Mouse (Mus musculus): ENCODE measurements around the gene Eva1b.

Gene Eva1b

DNA sequence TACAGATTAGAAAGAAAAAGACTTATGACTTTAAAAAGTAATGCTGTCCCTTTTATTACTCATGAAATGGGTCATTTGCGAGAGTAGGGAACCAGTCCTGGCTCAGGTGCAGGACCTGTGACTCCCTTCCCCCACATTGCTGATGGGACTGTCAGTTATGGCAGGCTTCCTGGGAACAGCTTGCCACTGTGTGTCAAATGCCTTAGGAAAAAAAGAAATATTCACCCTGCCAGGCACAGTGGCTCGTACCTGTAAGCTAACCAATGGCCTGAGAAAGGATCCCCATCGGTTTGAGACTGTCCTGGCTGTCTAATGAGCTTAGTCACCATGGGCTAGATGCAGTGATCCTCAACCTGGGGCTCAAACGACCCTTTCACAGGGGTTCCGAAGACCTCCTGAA lies 27.5 kb upstream of the Eva1b start:
- DNase-seq: peak; percentile 85 to 87

DNA sequence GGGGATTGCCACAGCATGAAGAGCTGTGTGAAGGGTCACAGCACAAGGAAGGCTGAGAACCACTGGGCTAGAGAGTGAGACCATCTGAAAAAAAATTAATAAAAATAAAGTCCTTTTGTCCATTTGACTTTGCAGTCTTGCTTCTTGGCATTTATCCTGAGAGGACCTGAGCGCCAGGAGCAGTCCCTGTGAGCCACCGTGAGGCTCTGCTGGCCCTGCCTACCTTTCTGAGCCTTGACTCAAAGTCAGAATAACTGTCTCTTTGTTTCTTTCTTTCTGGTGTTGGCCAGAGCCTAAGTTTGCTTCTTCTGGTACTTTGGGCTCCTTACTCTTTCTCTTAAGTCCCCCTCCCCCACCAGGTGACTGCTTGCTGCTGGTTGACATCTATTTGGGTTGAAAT lies 27.0 kb upstream of the Eva1b start:
- DNase-seq: peak; percentile 56 to 60

DNA sequence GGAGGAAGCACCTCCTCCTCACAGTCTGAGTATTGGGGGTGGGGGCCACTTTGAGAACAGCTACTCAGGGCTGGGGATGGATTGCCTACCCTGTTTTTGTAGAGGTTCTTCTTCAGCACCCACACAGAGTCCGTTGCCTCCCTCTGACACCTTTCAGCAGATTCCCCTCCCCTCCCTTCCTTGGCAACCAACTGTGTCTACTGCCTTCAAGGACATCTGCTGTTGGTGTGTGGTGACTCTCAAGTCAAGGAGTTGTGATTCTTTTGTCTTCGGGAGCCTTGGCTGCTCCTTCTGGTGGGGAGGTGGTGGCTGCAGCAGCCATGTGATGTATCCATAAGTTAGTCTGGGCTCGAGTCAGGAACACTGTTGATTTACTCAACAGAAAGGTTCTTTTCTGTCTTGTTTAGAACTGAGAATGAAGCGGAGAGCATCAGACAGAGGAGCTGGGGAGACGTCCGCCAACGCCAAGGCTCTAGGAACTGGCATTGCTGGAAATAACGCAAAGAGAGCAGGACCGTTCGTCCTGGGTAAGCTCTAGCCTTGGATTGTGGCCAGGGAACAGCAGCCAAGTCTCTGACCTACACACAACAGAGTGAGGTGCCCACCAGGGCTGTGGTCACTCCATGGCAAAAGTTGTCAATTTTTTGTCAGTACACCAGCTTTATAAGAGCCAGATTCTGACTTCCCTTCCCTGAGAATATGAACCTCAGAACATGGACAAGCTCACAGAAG lies 24.1 kb upstream of the Eva1b start:
- DNase-seq: peak; percentile 61 to 69

DNA sequence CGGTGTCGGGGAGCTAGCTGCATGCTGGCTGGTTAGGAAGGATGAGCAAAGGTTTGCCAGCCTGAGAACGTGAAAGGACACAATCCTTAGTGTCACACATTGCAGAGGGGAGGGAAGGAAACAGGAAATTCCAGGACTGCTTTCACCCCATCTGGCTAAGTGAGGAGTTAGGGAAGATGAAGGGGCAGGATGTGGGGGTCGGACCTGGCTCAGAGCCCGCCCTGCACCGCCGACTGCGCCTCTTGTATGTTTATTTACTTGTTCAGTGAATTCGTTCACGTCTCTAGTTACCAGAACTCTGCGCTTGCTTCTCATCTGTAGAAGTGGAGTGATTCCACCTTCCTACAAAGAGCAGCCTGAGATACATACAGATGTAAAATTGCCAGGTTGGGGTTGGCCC lies 17.0 kb upstream of the Eva1b start:
- no peak for DNase-seq

DNA sequence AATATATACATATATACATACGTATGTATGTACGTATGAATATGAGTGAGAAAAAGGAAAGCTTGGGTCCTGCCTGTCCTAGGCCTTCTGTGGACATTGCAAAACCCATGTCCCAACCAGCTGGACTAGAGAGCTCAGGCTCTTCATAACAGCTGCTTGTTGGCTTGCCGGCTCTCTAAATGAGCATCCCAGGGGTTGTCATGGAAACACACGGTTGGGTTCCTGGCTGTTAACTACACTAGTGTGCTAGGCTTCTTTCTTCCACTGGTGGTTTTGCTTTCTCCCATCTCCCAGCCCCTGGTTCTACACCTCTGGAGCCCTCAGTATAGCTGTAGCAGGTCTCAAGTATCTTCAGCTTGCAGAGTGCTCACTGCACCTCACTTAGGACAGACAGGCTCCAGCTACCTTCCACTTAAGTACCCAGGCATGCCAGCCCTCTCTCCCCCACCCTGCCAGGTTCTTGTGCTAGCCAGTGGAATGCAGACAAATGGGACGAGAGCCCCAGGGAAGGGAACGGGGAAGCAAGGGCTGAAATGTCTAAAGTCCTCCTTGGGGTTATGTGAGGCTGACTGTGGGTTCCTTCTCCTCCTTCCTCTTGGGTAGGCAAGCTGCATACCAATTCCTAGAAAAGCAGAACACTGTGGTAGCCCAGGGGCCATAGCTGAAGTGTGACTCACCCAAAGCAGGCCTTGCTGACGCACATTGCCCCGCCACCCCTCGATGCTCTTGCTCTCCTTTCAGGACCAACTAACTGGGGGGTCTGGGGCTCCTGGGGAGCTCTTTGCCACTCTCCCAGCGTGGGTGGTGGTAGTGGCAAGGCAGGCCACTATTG lies 16.0 kb upstream of the Eva1b start:
- DNase-seq: peak; percentile 76 to 84

DNA sequence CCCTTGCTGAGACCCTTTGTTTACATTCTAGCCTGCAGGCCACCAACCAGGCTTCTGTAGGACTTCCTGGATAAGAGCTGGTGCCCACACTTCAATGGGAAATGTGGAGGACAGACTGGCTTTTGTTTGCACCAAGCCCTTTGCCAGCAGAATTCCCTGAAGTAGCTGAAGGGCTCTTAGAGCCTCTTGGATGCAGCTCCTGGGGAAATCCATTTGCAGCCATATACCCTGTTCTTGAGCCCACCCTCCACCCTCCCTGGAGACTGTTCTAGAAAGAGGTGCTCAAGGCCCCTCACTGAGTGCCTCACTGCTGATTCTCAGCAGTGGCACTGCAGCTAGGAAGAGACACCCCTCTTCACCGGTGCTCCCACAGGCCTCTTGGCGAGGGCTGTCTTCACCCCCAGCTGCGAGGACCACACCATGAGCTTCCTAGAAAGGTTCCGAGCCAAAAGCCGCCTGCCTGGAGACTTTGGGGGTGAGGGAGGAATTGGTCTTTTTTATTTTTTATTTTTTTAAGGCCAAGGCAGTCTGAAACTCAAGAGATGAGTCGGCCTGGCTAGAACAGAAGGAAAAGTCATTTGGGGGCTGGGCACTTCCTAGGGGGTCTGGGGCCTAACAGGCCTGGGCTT lies 14.8 kb upstream of the Eva1b start:
- DNase-seq: no peak

DNA sequence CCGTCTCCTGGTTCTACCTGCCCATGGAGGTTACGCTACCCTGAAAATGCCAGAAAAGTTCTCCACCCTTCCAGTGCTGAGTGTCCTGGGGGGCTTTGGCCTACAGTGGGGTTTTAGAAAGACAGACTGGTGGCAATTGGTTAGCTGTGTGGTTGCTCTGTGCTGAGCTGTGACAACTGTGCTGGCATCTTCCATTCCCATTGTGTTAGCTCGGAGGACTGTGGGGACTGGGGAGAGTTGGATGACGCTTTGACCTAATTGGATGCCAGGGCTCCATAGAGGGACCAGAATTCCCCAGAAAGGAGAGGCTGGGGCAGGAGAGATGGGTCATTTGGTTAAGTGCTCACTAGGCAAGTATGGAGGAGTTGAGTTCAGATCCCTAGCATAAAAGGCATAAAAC lies 13.3 kb upstream of the Eva1b start:
- no peak for DNase-seq

DNA sequence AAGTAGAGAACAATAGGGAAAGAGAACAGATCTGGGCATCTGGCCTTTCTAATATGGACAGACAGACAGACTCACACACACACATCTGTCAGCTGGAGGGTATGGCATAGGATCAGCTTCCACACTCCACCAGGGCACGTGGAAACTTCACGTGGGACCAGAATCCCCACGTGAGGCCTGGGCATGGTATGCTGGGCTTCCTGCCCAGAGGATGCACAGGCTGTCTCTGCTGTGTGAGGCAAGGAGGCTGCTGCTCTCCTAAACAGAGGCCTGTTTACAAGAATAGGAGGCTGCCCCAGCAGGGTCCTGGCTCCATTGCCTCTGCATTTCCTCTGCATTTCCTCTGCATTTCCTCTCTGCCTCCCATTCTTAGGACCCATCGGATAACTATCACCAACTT lies 12.9 kb upstream of the Eva1b start:
- DNase-seq: no peak

DNA sequence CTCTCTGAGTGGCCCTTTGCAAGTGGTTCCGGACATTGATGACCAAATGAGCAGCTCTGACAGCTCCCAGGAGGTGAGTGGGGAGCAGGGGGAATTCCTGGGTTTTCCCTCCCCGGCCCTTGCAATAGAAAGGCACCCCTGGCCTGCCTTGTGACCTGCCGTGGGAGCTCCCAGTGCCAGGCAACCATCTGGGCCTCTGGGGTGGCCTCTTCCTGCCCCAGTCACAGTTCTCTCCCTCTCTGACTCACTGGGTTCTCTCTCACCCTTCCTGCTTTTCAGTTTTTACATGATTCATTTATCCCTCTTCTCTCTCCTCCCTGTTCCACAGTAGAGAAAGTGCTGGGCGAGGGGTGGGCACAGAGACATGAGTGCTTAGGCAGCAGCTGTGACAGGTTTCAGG lies 9.8 kb upstream of the Eva1b start:
- DNase-seq: no peak

DNA sequence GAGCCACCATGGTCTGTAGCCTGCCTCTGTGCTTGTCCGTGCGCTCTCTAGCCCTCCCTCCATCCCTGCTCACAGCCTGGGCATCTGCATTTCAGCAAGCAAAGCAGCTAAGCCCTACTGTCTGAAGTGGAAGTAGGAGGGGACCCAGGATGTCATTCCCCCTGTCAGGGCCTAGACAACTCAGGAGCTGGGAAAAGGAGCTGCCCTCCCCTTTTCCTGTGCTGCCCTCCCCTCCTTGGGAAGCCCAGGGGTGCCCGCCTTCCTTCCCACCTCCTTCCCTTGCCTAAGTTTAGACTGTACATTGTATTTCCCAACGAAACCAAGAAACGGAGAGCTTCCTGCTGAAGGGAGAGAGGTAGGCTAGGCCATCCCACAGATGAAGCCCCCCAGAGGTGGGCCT lies 6.5 kb upstream of the Eva1b start:
- no peak for DNase-seq

DNA sequence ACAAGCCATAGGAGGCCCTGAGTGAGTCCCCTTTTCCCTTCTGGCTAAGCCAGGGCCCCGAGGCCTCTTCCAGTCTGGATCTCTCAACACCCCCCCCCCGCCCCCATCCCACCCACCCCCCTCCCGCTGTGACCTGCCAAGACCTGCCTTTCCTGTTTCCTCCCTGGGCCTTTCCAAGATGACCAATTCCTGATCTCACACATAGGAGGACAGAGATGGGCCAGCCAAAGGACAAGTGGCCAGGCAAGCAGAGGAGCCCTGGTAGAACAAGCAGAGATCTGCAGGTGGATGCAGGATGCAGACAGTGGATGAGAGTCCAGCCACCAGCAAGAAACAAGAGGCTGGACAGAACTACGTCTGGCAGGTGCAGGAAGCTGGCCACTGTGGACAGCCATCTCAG lies 2.1 kb upstream of the Eva1b start:
- DNase-seq: no peak

DNA sequence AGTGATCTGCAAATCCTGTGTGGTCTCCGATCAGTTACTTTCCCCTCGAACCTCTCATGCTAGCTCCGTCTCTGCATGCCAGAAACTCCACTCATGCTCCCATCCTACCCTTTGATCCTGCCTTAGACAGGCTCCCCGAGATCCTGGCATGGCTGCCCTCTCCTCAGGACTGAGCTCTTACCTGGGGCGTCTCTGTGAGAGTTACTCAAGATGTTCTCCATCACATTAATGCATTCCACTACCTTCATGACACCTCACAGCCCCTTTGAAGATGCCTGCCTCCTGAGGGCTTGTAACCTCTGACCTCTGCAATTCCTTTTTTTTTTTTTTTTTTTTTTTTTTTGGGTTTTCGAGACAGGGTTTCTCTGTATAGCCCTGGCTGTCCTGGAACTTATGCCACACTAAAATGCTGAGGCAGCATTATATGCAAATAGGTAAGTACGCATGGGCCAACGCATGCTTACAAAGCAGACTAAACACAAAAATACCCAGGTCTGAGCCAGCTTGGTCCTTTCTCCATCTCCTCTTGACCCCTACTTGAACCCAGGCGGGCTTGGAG lies 491 bp upstream of the Eva1b start:
- no peak for DNase-seq

DNA sequence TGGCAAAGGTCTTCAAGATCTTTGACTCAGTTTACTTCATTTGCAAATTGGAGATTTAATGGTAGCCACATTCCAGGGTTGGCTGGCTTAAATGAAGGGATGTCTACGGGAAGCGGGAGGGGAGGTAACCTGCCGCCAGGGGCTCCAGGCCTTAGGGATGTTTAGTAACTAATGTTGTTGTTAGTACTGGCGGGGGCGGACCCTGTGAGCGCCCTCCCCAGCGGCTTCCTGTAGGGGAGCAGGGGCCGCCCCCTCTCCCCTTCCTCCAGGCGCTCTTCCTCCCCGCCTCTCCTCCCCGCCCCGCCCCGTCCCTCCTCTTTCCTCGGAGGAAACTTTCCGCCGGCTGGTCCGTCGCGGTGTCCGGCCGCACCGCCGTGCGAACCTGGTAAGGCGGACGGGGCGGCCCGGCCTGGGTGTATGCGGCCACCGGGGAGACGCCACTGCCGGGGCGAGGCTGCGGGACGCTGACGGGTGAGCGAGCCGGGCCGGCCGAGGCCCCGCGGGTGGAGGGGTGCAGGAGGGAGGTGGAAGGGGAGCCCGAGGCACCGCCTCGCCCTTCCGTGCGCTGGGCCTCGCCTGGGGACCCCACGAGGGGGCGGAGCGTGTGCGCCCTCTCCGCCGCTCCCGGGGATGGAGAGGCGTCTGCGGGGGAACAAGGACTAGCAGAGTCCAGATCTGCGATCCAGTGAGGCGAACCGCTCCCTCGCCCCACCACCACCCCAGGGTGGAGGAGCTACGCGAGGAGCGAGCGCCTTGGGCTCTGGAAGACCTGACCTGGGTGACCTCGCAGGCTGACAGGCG lies 817 bp downstream of the Eva1b start:
- no peak for DNase-seq

DNA sequence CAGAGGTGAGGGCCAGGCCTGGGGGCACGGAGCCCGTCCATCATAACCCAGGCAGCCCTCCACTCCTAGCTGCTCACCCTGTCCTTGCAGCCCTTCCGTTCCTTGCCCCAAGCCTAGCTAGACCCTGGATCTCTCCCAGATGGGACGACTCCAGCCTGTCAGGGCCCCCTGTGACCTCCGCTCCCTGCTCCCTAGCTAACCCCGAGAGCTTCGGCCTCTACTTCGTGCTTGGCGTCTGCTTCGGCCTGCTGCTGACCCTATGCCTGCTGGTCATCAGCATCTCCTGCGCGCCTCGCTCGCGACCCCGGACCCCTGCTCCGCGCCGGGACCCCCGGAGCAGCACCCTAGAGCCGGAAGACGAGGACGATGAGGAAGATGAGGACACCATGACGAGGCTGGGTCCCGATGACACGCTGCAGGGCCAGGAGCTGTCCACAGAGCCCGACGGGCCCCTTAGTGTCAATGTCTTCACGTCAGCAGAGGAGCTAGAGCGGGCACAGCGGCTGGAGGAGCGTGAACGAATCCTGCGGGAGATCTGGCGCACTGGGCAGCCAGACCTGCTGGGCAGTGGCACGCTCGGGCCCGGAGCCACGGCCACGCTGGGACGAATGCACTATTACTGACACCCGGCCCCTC lies 1.6 kb downstream of the Eva1b start:
- DNase-seq: no peak

DNA sequence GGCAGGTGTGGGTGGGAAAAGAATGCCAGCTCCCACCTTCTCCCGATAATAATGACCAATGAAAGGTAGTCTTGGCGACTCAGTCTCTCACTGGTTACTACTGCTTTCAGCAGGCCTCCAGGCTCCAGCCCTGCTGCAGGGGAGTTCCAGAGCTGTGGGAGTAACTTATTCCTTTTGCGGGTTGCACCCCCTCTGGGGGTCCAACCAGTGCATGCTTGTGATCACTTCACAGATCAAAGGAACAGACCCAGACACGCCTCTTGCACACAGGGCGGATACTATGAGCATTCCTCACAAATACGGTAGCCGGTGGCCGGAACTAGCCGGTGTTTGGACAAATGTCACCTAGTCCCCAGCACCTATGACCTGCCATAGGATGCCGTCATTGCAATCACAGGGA lies 2.3 kb downstream of the Eva1b start:
- no peak for DNase-seq

DNA sequence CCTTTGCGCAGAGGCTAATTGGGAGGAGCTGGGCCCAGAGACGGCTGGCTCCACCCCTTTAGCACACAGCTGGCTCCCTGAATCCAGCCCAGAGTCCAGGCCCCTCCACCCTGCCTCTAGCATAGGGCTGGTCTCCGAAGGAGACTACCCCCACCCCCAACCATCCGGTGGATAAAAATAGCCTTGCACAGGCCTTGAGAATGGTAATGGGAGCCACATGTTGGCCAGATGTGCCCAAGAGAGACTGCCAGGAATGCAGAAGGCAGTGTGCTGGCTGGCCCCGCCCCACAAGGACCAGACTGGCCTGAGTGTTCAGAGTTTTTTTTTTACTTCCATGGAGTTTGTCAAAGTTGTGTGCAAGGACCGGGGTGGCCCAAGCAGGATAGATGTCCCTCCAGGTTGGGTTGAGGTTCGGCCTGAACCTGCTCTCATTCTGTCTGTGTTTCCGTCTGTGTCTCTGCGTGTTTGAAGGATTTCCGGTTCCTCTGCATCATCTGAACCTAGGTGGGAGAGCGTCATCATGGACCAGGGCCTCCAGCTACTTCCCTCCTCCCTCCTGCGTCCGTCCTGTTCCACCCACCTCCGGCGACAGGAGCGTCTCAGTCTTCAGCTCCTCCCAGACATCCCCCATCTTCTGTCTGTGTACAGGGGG lies 2.9 kb downstream of the Eva1b start:
- no peak for DNase-seq

DNA sequence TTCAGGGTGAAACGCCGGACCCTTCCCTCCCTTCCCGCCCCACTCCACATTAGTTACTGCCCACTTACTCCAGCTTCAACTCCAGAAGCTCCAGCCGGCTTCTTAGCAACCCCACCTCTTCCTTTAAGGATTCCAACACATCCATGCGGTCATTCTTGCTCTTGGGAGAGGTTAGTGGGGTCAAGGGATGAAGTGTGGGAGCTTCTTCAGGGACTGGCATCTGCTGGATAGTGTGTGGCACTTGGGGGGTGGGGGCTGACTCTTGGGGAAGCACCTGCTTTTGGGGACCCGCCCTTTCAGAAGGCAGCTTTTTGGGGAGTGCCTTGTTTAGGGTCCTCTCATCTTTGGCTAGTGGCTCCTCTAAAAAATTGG lies 3.4 kb downstream of the Eva1b start:
- no peak for DNase-seq

DNA sequence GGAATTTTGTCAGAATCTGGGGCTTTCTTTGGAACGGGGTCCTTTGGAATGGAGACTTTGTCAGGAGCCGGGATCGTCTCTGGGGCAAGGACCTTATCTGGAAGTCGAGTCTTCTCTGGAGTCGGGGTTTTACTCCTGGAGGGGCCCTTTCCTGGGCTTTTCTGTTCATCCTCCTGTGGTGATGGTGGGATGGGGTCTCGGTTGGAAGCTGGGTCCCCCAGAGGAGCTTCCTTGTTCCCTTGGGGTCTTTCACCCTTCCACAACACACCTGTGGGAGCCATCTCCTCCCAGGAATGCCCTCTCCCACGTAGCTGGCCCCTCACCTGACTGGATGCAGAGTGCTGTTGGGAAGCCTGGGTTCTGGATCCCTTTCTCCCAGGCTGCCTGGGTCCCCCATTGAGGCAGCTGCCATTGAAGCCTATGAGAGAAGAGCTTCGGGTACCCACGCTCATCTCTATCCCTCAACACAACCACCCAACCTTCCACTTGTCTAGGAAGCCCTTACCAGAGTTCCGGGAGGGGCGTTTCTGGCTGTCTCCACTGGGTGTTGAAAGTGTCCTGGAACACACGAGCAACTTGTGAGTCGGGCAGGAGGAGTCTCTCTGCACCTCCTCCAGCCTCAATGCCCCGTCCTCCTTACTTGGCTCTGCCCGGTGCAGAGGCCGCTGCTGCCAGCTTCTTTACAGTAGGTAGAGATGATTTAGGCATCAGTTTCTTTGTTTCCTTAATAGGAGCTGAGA lies 4.3 kb downstream of the Eva1b start:
- no peak for DNase-seq

DNA sequence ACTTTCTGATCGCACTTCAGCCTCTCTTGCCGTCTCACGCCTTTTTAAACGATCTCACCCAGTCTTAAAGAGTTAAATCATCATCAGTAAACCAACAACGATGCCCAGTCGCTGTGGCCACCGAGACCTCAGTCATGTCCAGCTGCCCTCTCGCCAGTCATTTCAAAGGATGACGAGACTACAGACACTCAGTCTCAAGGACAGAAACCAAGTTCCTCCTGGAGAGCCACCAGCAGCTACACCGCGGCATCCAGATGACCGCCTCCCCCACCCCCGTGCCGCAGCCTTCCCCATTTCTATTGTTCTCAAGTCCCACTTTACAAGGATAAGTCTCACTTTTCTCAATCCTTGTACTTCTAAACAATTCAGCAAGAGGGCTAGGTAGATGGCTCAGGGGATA lies 5.3 kb downstream of the Eva1b start:
- no peak for DNase-seq

DNA sequence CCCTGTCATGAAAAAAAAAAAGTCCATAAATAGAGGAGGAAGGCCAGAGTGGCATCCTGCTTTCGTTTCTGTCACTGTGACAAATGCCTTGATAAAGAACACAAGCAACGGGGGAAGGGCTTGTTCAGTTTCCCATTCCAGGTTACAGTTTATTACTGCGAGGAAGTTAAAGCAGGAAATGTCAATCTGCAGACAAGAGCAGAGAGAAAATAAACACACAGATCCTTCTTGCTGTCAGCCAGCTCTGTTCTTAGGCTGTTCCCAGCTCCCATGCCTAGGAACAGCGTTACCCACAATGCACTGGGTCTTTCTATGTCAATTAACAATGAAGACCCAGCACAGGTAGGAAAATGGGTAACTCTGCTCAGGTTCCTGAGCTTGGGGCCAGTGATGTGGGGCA lies 7.6 kb downstream of the Eva1b start:
- no peak for DNase-seq

DNA sequence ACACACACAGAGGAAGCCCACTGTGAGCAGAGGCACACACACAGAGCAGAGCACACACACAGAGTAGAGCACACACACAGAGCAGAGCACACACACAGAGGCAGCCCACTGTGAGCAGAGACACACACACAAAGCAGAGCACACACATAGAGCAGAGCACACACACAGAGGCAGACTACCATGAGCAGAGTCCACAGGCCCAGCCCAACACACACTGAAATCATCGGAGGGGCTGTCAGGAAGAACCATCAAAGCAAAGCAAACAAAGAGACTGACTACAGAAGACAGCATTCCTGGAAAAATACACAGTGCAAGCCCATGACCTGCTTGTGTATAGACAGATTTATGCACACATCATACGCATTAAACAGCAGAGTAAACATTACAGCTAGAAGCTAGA lies 8.3 kb downstream of the Eva1b start:
- no peak for DNase-seq
